Mouse (Mus musculus) olfactory bulb, adult 2 months (tissue): ENCODE results near the gene Olfr646.

ENCODE experiments used
- CTCF ChIP-seq: fragments of 200-500 bp; IDR thresholded peaks from 2 replicates; pipeline ENCODE4 v1.5.1; 2012; ENCODE audit warnings: low read depth, mild to moderate bottlenecking, low read length, moderate library complexity; ENCODE audit not compliant: insufficient read depth
- POLR2A ChIP-seq: fragments of 200-500 bp; IDR thresholded peaks from 2 replicates; pipeline ENCODE4 v1.6.1; 2012; ENCODE audit warnings: mild to moderate bottlenecking, low read depth, low read length, moderate library complexity; ENCODE audit not compliant: insufficient read depth

DNA sequence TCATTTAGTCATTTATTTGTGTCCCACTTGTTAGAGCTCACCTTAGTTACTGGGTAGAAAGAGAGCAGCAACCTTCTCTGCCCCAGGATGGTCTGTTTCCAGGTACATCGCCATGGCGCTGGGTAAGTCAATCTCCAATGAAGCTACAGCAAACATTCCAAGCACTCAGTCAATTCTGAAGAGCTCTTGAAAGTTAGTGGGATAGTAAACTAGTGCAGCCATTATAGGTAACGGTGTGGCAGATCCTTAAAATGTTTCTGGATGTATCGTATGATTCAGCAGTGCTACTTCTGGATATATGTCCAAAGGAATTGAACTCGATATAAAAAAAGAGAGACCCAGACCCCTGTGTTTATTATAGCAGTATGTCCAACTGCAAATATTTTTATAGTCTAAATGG lies 32.6 kb downstream of the Olfr646 start, which contains the start of gene Olfr643:
- TF ChIP-seq POLR2A: no peak
- TF ChIP-seq CTCF: no peak
